Mouse (Mus musculus): Measurements from ENCODE around the gene Thrsp.

Gene Thrsp

GRCm38 (mm10) chr7:97375101-97375500, 42.4 kb downstream of the Thrsp start:
- no peak for DNase-seq (ENCODE audit: low spot score)

- no peak for DNase-seq (ENCODE audit: low spot score)
Observed at GRCm38 (mm10) chr7:97365887-97366286, 51.6 kb downstream of the Thrsp start.

All from embryo, embryonic 10.5 days (tissue).